Mouse (Mus musculus): ENCODE measurements at regions not wholly inside any gene's neighbourhood (a gene's known extent, or its start where the extent isn't known, plus 50 kb on each side); places are given as distances from the start of the nearest gene placed in this dataset.

GRCm38 (mm10) chr5:149343610-149344527 is 67.7 kb upstream of the Medag start:
- no peak for TF ChIP-seq POLR2A (IDR thresholded peaks at IDR 0.05; ENCODE audit: control insufficient read depth, low read depth, low read length)
- no peak for TF ChIP-seq CTCF (IDR thresholded peaks at IDR 0.05; ENCODE audit: control insufficient read depth, insufficient read depth, insufficient replicate concordance, low read depth, low read length)
